Mouse (Mus musculus) MEL (cell line): ENCODE measurements around the gene Prlh. TPM values are rescaled to one million over a fixed set of nuclear protein-coding genes. Genes with fewer than 3 reads are reported as not detected.

Experiments
- DNase-seq: peaks from one replicate; pipeline ENCODE4 v3.0.0; 2011; ENCODE audit warnings: low read depth, low spot score
- H3K27ac ChIP-seq: 2 replicates; pipeline ENCODE4 v1.5.1; 2012; ENCODE audit warnings: low read depth, mild to moderate bottlenecking, control low read depth, low read length, moderate library complexity; ENCODE audit not compliant: control insufficient read depth
- H3K27me3 ChIP-seq, 2 experiments: fragments of 150-350 bp in 1 of 2; sonication (generic) in 1 of 2; 2 replicates each; pipeline ENCODE4 v1.6.1; 2012; ENCODE audit warnings: low read length in 2 of 2, mild to moderate bottlenecking in 2 of 2, improper control_type of control experiment in 1 of 2, moderate library complexity in 1 of 2; ENCODE audit not compliant: insufficient read depth in 2 of 2, control insufficient read depth in 1 of 2
- H3K36me3 ChIP-seq, 2 experiments: 2 replicates each; pipeline ENCODE4 v1.6.1; 2012 to 2014; ENCODE audit warnings: low read length in 2 of 2, improper control_type of control experiment in 1 of 2, inconsistent platforms in 1 of 2, mild to moderate bottlenecking in 1 of 2; ENCODE audit not compliant: insufficient read depth in 2 of 2, control insufficient read depth in 1 of 2
- H3K4me1 ChIP-seq, 2 experiments: fragments of 150-350 bp in 1 of 2; sonication (generic) in 1 of 2; 2 replicates each; pipeline ENCODE4 v1.6.1; 2012; ENCODE audit warnings: low read length in 2 of 2, improper control_type of control experiment in 1 of 2, mild to moderate bottlenecking in 1 of 2; ENCODE audit not compliant: insufficient read depth in 2 of 2, control insufficient read depth in 1 of 2
- H3K4me3 ChIP-seq, 2 experiments: fragments of 150-350 bp in 1 of 2; sonication (generic) in 1 of 2; 2 replicates each; pipeline ENCODE4 v1.5.1; 2012; ENCODE audit warnings: low read depth in 2 of 2, low read length in 2 of 2, mild to moderate bottlenecking in 2 of 2, moderate library complexity in 2 of 2, control low read depth in 1 of 2, improper control_type of control experiment in 1 of 2; ENCODE audit not compliant: control insufficient read depth in 1 of 2, insufficient read depth in 1 of 2
- H3K79me2 ChIP-seq: 2 replicates; pipeline ENCODE4 v1.6.1; 2012; ENCODE audit warnings: mild to moderate bottlenecking, low read length, moderate library complexity; ENCODE audit not compliant: control insufficient read depth, poor library complexity, insufficient read depth
- H3K9ac ChIP-seq: 2 replicates; pipeline ENCODE4 v1.6.1; 2012; ENCODE audit warnings: low read depth, mild to moderate bottlenecking, control low read depth, low read length, moderate library complexity; ENCODE audit not compliant: control insufficient read depth, poor library complexity, severe bottlenecking
- H3K9me3 ChIP-seq: fragments of 150-350 bp; sonication (generic); replicated peaks from 2 replicates; pipeline ENCODE4 v1.6.1; 2012; ENCODE audit warnings: mild to moderate bottlenecking, low read length, improper control_type of control experiment, moderate library complexity; ENCODE audit not compliant: insufficient read depth
- CHD1 ChIP-seq: IDR thresholded peaks from 2 replicates; pipeline ENCODE4 v1.6.1; 2012; ENCODE audit warnings: low read depth, mild to moderate bottlenecking, inconsistent platforms, low read length, improper control_type of control experiment
- CHD2 ChIP-seq: IDR thresholded peaks from 2 replicates; pipeline ENCODE4 v1.6.1; 2011; ENCODE audit warnings: low read length, improper control_type of control experiment
- E2F4 ChIP-seq: IDR thresholded peaks from 2 replicates; pipeline ENCODE4 v1.6.1; 2011; ENCODE audit warnings: low read depth, low read length, improper control_type of control experiment, borderline replicate concordance
- ELF1 ChIP-seq: IDR thresholded peaks from 2 replicates; pipeline ENCODE4 v1.6.1; 2014; ENCODE audit warnings: low read depth, mild to moderate bottlenecking, inconsistent platforms, low read length, improper control_type of control experiment, moderate library complexity
- EP300 ChIP-seq, 2 experiments: IDR thresholded peaks; 2 replicates each; pipeline ENCODE4 v1.6.1; 2011; ENCODE audit warnings: improper control_type of control experiment in 2 of 2, low read length in 2 of 2, low read depth in 1 of 2, mild to moderate bottlenecking in 1 of 2
- ETS1 ChIP-seq: IDR thresholded peaks from 2 replicates; pipeline ENCODE4 v1.6.1; 2012; ENCODE audit warnings: low read depth, mild to moderate bottlenecking, inconsistent platforms, low read length, improper control_type of control experiment, moderate library complexity
- GATA1 ChIP-seq: IDR thresholded peaks from 2 replicates; pipeline ENCODE4 v1.6.1; 2011; ENCODE audit warnings: low read depth, low read length, improper control_type of control experiment
- HCFC1 ChIP-seq: IDR thresholded peaks from 2 replicates; pipeline ENCODE4 v1.6.1; 2012; ENCODE audit warnings: low read depth, mild to moderate bottlenecking, inconsistent platforms, low read length, improper control_type of control experiment, moderate library complexity
- KAT2A ChIP-seq: conservative IDR thresholded peaks from 2 replicates; pipeline ENCODE4 v1.6.1; 2012; ENCODE audit warnings: low read depth, low read length, improper control_type of control experiment, inconsistent platforms
- MAX ChIP-seq: IDR thresholded peaks from 2 replicates; pipeline ENCODE4 v1.6.1; 2011; ENCODE audit warnings: low read length, improper control_type of control experiment
- MYB ChIP-seq: IDR thresholded peaks from 2 replicates; pipeline ENCODE4 v1.6.1; 2011; ENCODE audit warnings: mild to moderate bottlenecking, low read depth, low read length, improper control_type of control experiment
- POLR2AphosphoS2 ChIP-seq: IDR thresholded peaks from 2 replicates; pipeline ENCODE4 v1.6.1; 2011; ENCODE audit warnings: low read length, improper control_type of control experiment
- POLR2AphosphoS5 ChIP-seq: IDR thresholded peaks from 2 replicates; pipeline ENCODE4 v1.6.1; 2012; ENCODE audit warnings: low read depth, borderline replicate concordance, mild to moderate bottlenecking, inconsistent platforms, low read length, moderate library complexity, mixed read lengths
- SIN3A ChIP-seq: IDR thresholded peaks from 2 replicates; pipeline ENCODE4 v1.6.1; 2012; ENCODE audit warnings: low read length, improper control_type of control experiment, inconsistent platforms
- TCF12 ChIP-seq: IDR thresholded peaks from 2 replicates; pipeline ENCODE4 v1.6.1; 2014; ENCODE audit warnings: low read depth, mild to moderate bottlenecking, inconsistent platforms, low read length, improper control_type of control experiment, moderate library complexity
- ZKSCAN1 ChIP-seq: IDR thresholded peaks from 2 replicates; pipeline ENCODE4 v1.6.1; 2012; ENCODE audit warnings: low read depth, mild to moderate bottlenecking, inconsistent platforms, low read length, improper control_type of control experiment, moderate library complexity
- ZNF384 ChIP-seq: IDR thresholded peaks from 2 replicates; pipeline ENCODE4 v1.6.1; 2012; ENCODE audit warnings: low read depth, mild to moderate bottlenecking, inconsistent platforms, low read length, improper control_type of control experiment
- polyA plus RNA-seq, 2 experiments: library from polyadenylated mRNA; stranded (reverse) in 1 of 2; unstranded in 1 of 2; fragments of >175 nt in 1 of 2; fragments of >200 nt in 1 of 2; gene quantifications; 2 replicates each; pipeline versions ENCODE4 v1.2.1 to v1.2.4; 2012; ENCODE audit warnings: low replicate concordance in 2 of 2, low read depth in 1 of 2; ENCODE audit not compliant: insufficient read length in 2 of 2, insufficient read depth in 1 of 2, missing spikeins in 1 of 2
- total RNA-seq: library from RNA; depleted of rRNA; stranded (reverse); fragments of 300-350 nt; gene quantifications from 2 replicates; pipeline ENCODE4 v1.2.3, GENCODE M21; 2012

The Prlh gene
- total and polyA plus RNA-seq, 3 experiments, result not detected

DNA sequence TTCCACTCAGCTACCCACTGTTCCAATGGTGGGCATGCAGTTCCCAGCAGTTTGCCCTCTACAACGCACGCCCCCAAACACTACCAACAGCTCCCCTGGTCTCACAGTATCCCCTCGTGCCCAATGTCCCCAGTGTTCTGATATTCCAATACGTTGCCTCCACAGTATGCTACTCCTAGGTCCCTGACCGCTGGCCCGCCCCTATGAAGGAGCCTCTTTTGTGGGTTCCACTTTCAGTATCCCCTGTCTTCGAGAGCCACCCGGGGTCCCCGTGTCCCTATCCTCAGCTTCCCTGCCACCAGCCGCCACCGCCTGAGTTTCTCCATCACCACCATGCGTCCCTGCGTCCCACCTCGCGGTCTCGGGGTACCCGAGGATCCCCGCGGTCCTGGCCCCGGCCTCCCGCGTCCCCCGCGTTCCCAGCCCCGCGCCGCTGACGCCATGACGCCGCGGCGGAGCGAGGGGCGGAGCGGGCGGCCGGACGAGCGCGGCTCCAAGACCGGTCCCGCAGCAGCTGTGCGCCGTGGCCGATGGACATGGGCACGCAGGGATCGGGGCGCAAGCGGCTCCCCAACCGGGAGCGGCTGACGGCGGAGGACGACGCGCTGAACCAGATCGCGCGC lies 45.5 kb downstream of the Prlh start, which contains the start of gene Lrrfip1:
Gene Lrrfip1 (plus strand): TSS at position 470 of the 623 bp plus-strand sequence.
- Histone ChIP-seq H3K9ac (no peak within 1 kb of the TSS), H3K27me3 (no peaks in the 10 kb centered on the region; a peak in 1 of 4 replicates), H3K9me3 (no peaks in the 10 kb centered on the region), H3K4me3 (no peak within 1 kb of the TSS), H3K27ac (no peak within 1 kb of the TSS), H3K36me3 (no peaks in the 10 kb centered on the region), H3K79me2 (no peaks in the 10 kb centered on the region), H3K4me1 (no peaks in the 10 kb centered on the region)
- TF ChIP-seq TCF12, result no peak
- no peak for TF ChIP-seq CHD1
- no peak for TF ChIP-seq EP300 (IDR thresholded peaks at IDR 0.05; ENCODE audit: low read depth in 1 of 2, low read length in 2 of 2)
- no peak for TF ChIP-seq HCFC1
- no peak for TF ChIP-seq ELF1
- TF ChIP-seq CHD2, result no peak
- TF ChIP-seq MAX, result no peak
- no peak for TF ChIP-seq SIN3A
- TF ChIP-seq MYB, result no peak
- TF ChIP-seq POLR2AphosphoS5, result no peak
- TF ChIP-seq GATA1, result no peak
- TF ChIP-seq E2F4, result no peak
- no peak for DNase-seq

DNA sequence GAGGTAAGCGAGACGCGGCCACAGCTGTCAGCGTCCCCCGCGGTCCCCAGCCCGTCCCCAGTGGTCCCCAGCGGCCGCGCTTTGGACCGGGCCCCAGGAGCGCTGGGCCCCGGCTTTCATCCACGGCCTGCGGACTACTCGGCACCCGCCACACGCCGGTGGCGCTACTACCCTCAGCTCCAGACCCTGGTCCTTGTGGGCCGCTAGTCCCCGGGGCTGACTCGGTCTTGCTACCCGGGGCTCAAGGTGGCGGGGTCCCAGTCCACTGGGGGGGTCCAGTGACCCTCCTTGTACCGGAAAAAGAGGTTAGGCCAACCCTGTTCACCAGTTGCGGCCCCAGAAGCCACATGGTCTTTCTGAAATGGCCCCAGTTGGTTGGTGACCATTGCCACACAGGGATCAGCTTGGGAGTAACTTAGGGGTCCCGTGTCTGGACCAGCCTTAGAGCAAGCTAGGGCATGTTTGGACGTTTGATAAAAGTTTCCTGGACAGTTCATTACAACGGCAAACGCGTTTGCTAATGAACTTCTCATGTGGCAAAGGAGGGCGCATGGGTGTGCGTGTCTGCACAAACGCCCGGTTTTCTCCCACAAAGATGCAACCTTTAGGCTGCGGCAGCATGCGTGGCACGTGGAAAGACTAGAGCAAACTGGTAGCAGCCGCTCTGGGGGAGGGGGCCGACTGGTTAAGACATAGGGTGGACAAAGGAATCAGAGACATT lies 46.1 kb downstream of the Prlh start:
- no peaks in the 10 kb centered on the region for H3K9me3 ChIP-seq
- no peaks in the 10 kb centered on the region for H3K79me2 ChIP-seq
- no peak overlapping the region for H3K4me3 ChIP-seq
- no peaks in the 10 kb centered on the region for H3K36me3 ChIP-seq
- TF ChIP-seq ETS1, result no peak
- TF ChIP-seq ZKSCAN1, result no peak
- TF ChIP-seq KAT2A, result no peak
- no peak for TF ChIP-seq POLR2AphosphoS2
- no peak for TF ChIP-seq ZNF384
- no peak for DNase-seq
- no peak overlapping the region for H3K9ac ChIP-seq
- no peak overlapping the region for H3K27ac ChIP-seq
- no peaks in the 10 kb centered on the region; a peak in 1 of 4 replicates for H3K27me3 ChIP-seq
- H3K4me1 ChIP-seq, result no peaks in the 10 kb centered on the region
